Comparison of ENCODE assay signal across 19 mouse cellular contexts in genomic region chr7:133471706-133472105, GRCm38 (mm10).
"Had no signal": no experiment of that assay in that cellular context is flagged by ENCODE, and none has a peak within 500 bp of the region (broad histone marks: within the 10 kb centered on the region; RNA-seq: fewer than 3 reads in every experiment).

No protein-coding gene starts in this region.

- H3K27ac ChIP-seq: liver, embryonic 12.5 days; liver, embryonic 14.5 days; midbrain, embryonic 10.5 days; midbrain, embryonic 13.5 days; midbrain, embryonic 15.5 days; neural tube, embryonic 13.5 days; neural tube, embryonic 15.5 days had no signal

- H3K4me3 ChIP-seq: liver, embryonic 12.5 days; midbrain, embryonic 10.5 days; midbrain, embryonic 13.5 days; midbrain, embryonic 15.5 days; myocyte; neural tube, embryonic 13.5 days; neural tube, embryonic 15.5 days had no signal

- DNase-seq: lung, adult 18-20 months; lung, postnatal 36 days; retina, postnatal 1 day; right cerebral cortex, adult 18-20 months; right cerebral cortex, postnatal 25 days; right cerebral cortex, postnatal 4 days; spleen, adult 18-20 months; thymus, adult 18-20 months; thymus, postnatal 14 days; thymus, postnatal 36 days had no signal

- H3K9me3 ChIP-seq: liver, embryonic 12.5 days; midbrain, embryonic 10.5 days; midbrain, embryonic 13.5 days; midbrain, embryonic 15.5 days; neural tube, embryonic 13.5 days; neural tube, embryonic 15.5 days had no signal

- H3K36me3 ChIP-seq: liver, embryonic 12.5 days; midbrain, embryonic 10.5 days; midbrain, embryonic 13.5 days; midbrain, embryonic 15.5 days; neural tube, embryonic 13.5 days; neural tube, embryonic 15.5 days had no signal

- H3K4me1 ChIP-seq: liver, embryonic 12.5 days; midbrain, embryonic 13.5 days; neural tube, embryonic 13.5 days had no signal

- H3K9ac ChIP-seq: liver, embryonic 12.5 days; liver, embryonic 14.5 days; midbrain, embryonic 13.5 days; midbrain, embryonic 15.5 days; neural tube, embryonic 13.5 days; neural tube, embryonic 15.5 days had no signal

- H3K4me2 ChIP-seq: liver, embryonic 12.5 days; midbrain, embryonic 13.5 days; midbrain, embryonic 15.5 days; neural tube, embryonic 13.5 days; neural tube, embryonic 15.5 days had no signal

- H3K27me3 ChIP-seq: midbrain, embryonic 13.5 days; neural tube, embryonic 13.5 days; neural tube, embryonic 15.5 days had no signal

- ATAC-seq: liver, embryonic 12.5 days; lung, postnatal 0 days; midbrain, embryonic 13.5 days; midbrain, embryonic 15.5 days had no signal
